In genomic region chr6:16868314-16868713, GRCm38 (mm10) we compare ENCODE assay signal across 30 mouse cellular contexts. TPM values are rescaled to one million over a fixed set of nuclear protein-coding genes. Genes with fewer than 3 reads are reported as not detected.
DNase-seq lines count a peak whose midpoint lies in the region; ATAC-seq and TF ChIP-seq lines count a peak whose summit lies in the region.
"Had no signal": no experiment of that assay in that cellular context is flagged by ENCODE, and none has a peak within 500 bp of the region (broad histone marks: within the 10 kb centered on the region; RNA-seq: fewer than 3 reads in every experiment).

No protein-coding gene starts in this region.

- no peak for TF ChIP-seq CTCF in brain, embryonic 14.5 days (IDR thresholded peaks at IDR 0.05; ENCODE audit: borderline replicate concordance, extremely low read depth, insufficient read depth, insufficient read length)

- no peak overlapping the region for H3K27ac ChIP-seq in forebrain, embryonic 14.5 days (ENCODE audit: low read depth, low read length)
- H3K27ac ChIP-seq in forebrain, embryonic 10.5 days = no peak overlapping the region
- H3K27ac ChIP-seq in forebrain, embryonic 16.5 days (ENCODE audit: low read length) = no peak overlapping the region
- no peak overlapping the region for H3K27ac ChIP-seq in limb, embryonic 13.5 days
- H3K27ac ChIP-seq: embryonic facial prominence, embryonic 12.5 days; embryonic facial prominence, embryonic 15.5 days; gastrocnemius, adult 2 months; heart, adult 2 months; heart, embryonic 10.5 days; heart, embryonic 13.5 days; hindbrain, embryonic 14.5 days; hindbrain, postnatal 0 days had no signal

- H3K4me2 ChIP-seq in forebrain, embryonic 14.5 days (ENCODE audit: low read length) = no peak overlapping the region
- H3K4me2 ChIP-seq in forebrain, embryonic 16.5 days (ENCODE audit: low read length) = no peak overlapping the region
- no peak overlapping the region for H3K4me2 ChIP-seq in limb, embryonic 13.5 days (replicated peaks)
- H3K4me2 ChIP-seq: embryonic facial prominence, embryonic 12.5 days; embryonic facial prominence, embryonic 15.5 days; heart, embryonic 13.5 days; hindbrain, embryonic 14.5 days had no signal

- 53% methylated on average over 2 of the region's 2 CpGs for WGBS in forebrain, embryonic 14.5 days
- 90% methylated on average over 2 of the region's 2 CpGs for WGBS in forebrain, embryonic 10.5 days
- WGBS in forebrain, embryonic 16.5 days = 44% methylated on average over 2 of the region's 2 CpGs
- 31% methylated on average over 2 of the region's 2 CpGs for WGBS in limb, embryonic 13.5 days

- no peak overlapping the region for H3K4me3 ChIP-seq in forebrain, embryonic 14.5 days (ENCODE audit: low read depth, low read length)
- H3K4me3 ChIP-seq in forebrain, embryonic 10.5 days = no peak overlapping the region
- H3K4me3 ChIP-seq in forebrain, embryonic 16.5 days (replicated peaks; ENCODE audit: low read length) = no peak overlapping the region
- no peak overlapping the region for H3K4me3 ChIP-seq in limb, embryonic 13.5 days
- H3K4me3 ChIP-seq: embryonic facial prominence, embryonic 12.5 days; embryonic facial prominence, embryonic 15.5 days; gastrocnemius, adult 2 months; heart, adult 2 months; heart, embryonic 10.5 days; heart, embryonic 13.5 days had no signal

- no peaks in the 10 kb centered on the region for H3K9me3 ChIP-seq in forebrain, embryonic 14.5 days (replicated peaks; ENCODE audit: control insufficient read depth, low read length)
- H3K9me3 ChIP-seq in forebrain, embryonic 10.5 days = no peaks in the 10 kb centered on the region
- no peaks in the 10 kb centered on the region for H3K9me3 ChIP-seq in forebrain, embryonic 16.5 days (ENCODE audit: control insufficient read depth, low read length)
- H3K9me3 ChIP-seq in limb, embryonic 13.5 days = no peaks in the 10 kb centered on the region
- H3K9me3 ChIP-seq: embryonic facial prominence, embryonic 12.5 days; embryonic facial prominence, embryonic 15.5 days; G1E; heart, embryonic 10.5 days; heart, embryonic 13.5 days had no signal

- peak; percentile 59 for DNase-seq in forebrain, embryonic 14.5 days (ENCODE audit: low spot score)
- DNase-seq in forebrain, embryonic 10.5 days (ENCODE audit: extremely low spot score, low spot score) = no peak
- DNase-seq in brain, embryonic 14.5 days (ENCODE audit: low read depth) = peak; percentile 64
- no peak for DNase-seq in layer of hippocampus, adult 18-20 months (ENCODE audit: low spot score in 2 of 2)
- DNase-seq in frontal cortex, postnatal 10 days (ENCODE audit: low spot score in 2 of 2) = no peak
- DNase-seq: adrenal gland, postnatal 10 days; adrenal gland, postnatal 36 days; B cell, adult 2 months; cerebellum, adult 11-12 months; cerebellum, adult 8-10 months; cerebellum, postnatal 25 days; gastrocnemius, adult 2 months; gastrocnemius, postnatal 14 days; heart, adult 2 months; heart, postnatal 14 days; heart, postnatal 4 days; kidney, adult 18-20 months had no signal

- H3K9ac ChIP-seq in forebrain, embryonic 14.5 days (ENCODE audit: low read length) = no peak overlapping the region
- no peak overlapping the region for H3K9ac ChIP-seq in forebrain, embryonic 16.5 days (replicated peaks; ENCODE audit: low read depth, low read length)
- H3K9ac ChIP-seq in limb, embryonic 13.5 days = no peak overlapping the region
- H3K9ac ChIP-seq: embryonic facial prominence, embryonic 12.5 days; embryonic facial prominence, embryonic 15.5 days; heart, embryonic 13.5 days; hindbrain, embryonic 14.5 days had no signal

- peak; percentile 80 for ATAC-seq in forebrain, embryonic 14.5 days
- ATAC-seq in forebrain, embryonic 16.5 days = peak; percentile 88
- peak; percentile 59; the same call in 1 of the 2 replicates for ATAC-seq in limb, embryonic 13.5 days (ENCODE audit: low FRiP score, low read depth)
- ATAC-seq: hindbrain, postnatal 0 days; inflammation-experienced regulatory T-cells, adult 6 months; intestine, embryonic 16.5 days; Patski had no signal

- H3K4me1 ChIP-seq in forebrain, embryonic 14.5 days (ENCODE audit: control insufficient read depth, insufficient read depth, low read length) = no peaks in the 10 kb centered on the region
- H3K4me1 ChIP-seq in forebrain, embryonic 10.5 days = no peaks in the 10 kb centered on the region
- H3K4me1 ChIP-seq in forebrain, embryonic 16.5 days (replicated peaks; ENCODE audit: control insufficient read depth, insufficient read depth, low read length) = peaks cover 2% of the 10 kb centered on the region; the same call in 1 of the 2 replicates
- H3K4me1 ChIP-seq in limb, embryonic 13.5 days = no peaks in the 10 kb centered on the region
- H3K4me1 ChIP-seq: embryonic facial prominence, embryonic 12.5 days; embryonic facial prominence, embryonic 15.5 days; heart, embryonic 10.5 days; heart, embryonic 13.5 days had no signal

- no peaks in the 10 kb centered on the region for H3K27me3 ChIP-seq in forebrain, embryonic 14.5 days (replicated peaks; ENCODE audit: control insufficient read depth, insufficient read depth, low read length)
- H3K27me3 ChIP-seq in forebrain, embryonic 10.5 days (ENCODE audit: poor library complexity, severe bottlenecking) = no peaks in the 10 kb centered on the region
- H3K27me3 ChIP-seq in forebrain, embryonic 16.5 days (replicated peaks; ENCODE audit: control insufficient read depth, insufficient read depth, low read length) = no peaks in the 10 kb centered on the region
- H3K27me3 ChIP-seq in limb, embryonic 13.5 days = no peaks in the 10 kb centered on the region
- H3K27me3 ChIP-seq: CH12.LX; embryonic facial prominence, embryonic 12.5 days; embryonic facial prominence, embryonic 15.5 days; heart, embryonic 13.5 days had no signal

- no peaks in the 10 kb centered on the region for H3K36me3 ChIP-seq in forebrain, embryonic 14.5 days (ENCODE audit: control insufficient read depth, insufficient read depth, low read length)
- H3K36me3 ChIP-seq in forebrain, embryonic 10.5 days (replicated peaks) = no peaks in the 10 kb centered on the region
- no peaks in the 10 kb centered on the region for H3K36me3 ChIP-seq in forebrain, embryonic 16.5 days (ENCODE audit: control insufficient read depth, insufficient read depth)
- no peaks in the 10 kb centered on the region for H3K36me3 ChIP-seq in limb, embryonic 13.5 days
- H3K36me3 ChIP-seq: embryonic facial prominence, embryonic 12.5 days; embryonic facial prominence, embryonic 15.5 days; G1E; heart, embryonic 10.5 days; heart, embryonic 13.5 days had no signal

- no peak for TF ChIP-seq POLR2A in brain, embryonic 14.5 days (IDR thresholded peaks at IDR 0.05; ENCODE audit: borderline replicate concordance, extremely low read depth, insufficient read depth, insufficient read length, poor library complexity, severe bottlenecking)

RNA-seq across cellular contexts. Expression of gene Tfec, which starts 29.9 kb away (rescaled TPM):
- 0.28 and 0.54 TPM in 2 replicates for polyA plus RNA-seq in forebrain, embryonic 14.5 days (2014; fragmentation: Nextera tagmentation; extraction: Ambion mirVana)
- 1.1 and 1.6 TPM in 2 replicates for polyA plus RNA-seq in forebrain, embryonic 10.5 days (2016; fragmentation: Nextera tagmentation; extraction: Ambion mirVana)
- polyA plus RNA-seq in brain, embryonic 14.5 days (2012; rRNA removed) = 0.26 and 0.60 TPM in 2 replicates
- 0.16 and 0.45 TPM in 2 replicates for polyA plus RNA-seq in forebrain, embryonic 16.5 days (2015; fragmentation: Nextera tagmentation; extraction: Ambion mirVana)
- polyA plus RNA-seq in limb, embryonic 13.5 days (2015; fragmentation: Nextera tagmentation; extraction: Ambion mirVana) = 0.95 and 1.1 TPM in 2 replicates
- total RNA-seq in layer of hippocampus, adult 18-20 months (2021) = not detected
- total RNA-seq: CH12.LX; gastrocnemius, adult 2 months had no signal
- polyA plus RNA-seq: G1E; hindbrain, postnatal 0 days; inflammation-experienced regulatory T-cells, adult 6 months; Patski had no signal

Comparison
In these comparisons a context has a peak if more than half of its experiments do, and no peak if none do; other contexts are left out.
1. DNase-seq: peak in forebrain, embryonic 14.5 days (single experiment) and brain, embryonic 14.5 days (single experiment); none in forebrain, embryonic 10.5 days (single experiment), layer of hippocampus, adult 18-20 months (0 of 2) and frontal cortex, postnatal 10 days (0 of 2).
2. Peak in every context shown above with its lines, with median percentiles within 50 percentile points of each other: ATAC-seq.